Mouse (Mus musculus) heart, postnatal 0 days (tissue): ENCODE results near the gene Aco2.
"Not testable (repeated sequence)": the region's sequence is repeated elsewhere in the genome, so short reads cannot be mapped to it uniquely, and the experiment has no call there.

Experiments
- CTCF ChIP-seq: IDR thresholded peaks from 2 replicates; pipeline ENCODE4 v1.5.1; 2016; ENCODE audit warnings: antibody characterized with exemption, control low read depth, low read depth
- EP300 ChIP-seq: IDR thresholded peaks from 2 replicates; pipeline ENCODE4 v1.6.1; 2016; ENCODE audit warnings: antibody characterized with exemption, low read depth

- TF ChIP-seq CTCF: peak; percentile 13; the same call in 1 of the 2 replicates
- TF ChIP-seq EP300: not testable (repeated sequence)
These were observed 36.7 kb downstream of the Aco2 start for GRCm38 (mm10) chr15:81908767-81909166.
